14 mouse cellular contexts compared by ENCODE assay signal in genomic region chr11:4850404-4850803, GRCm38 (mm10). TPM values are rescaled to one million over a fixed set of nuclear protein-coding genes. Genes with fewer than 3 reads are reported as not detected.
A peak's percentile ranks its signal among the peaks of the same experiment; 100 is the strongest.
DNase-seq lines count a peak whose midpoint lies in the region; ATAC-seq and TF ChIP-seq lines count a peak whose summit lies in the region.
"Had no signal": no experiment of that assay in that cellular context is flagged by ENCODE, and none has a peak within 500 bp of the region (broad histone marks: within the 10 kb centered on the region; RNA-seq: fewer than 3 reads in every experiment).

No protein-coding gene starts in this region.

- no peak for ATAC-seq in kidney, embryonic 16.5 days (ENCODE audit: low FRiP score, low TSS enrichment)
- no peak for ATAC-seq in limb, embryonic 12.5 days (ENCODE audit: insufficient number of reproducible peaks, insufficient read depth, low FRiP score, low TSS enrichment, low read depth)

- no peak overlapping the region for H3K4me2 ChIP-seq in kidney, embryonic 16.5 days (replicated peaks; ENCODE audit: low read depth, low read length)
- 0 out of 2 replicates have a peak overlapping the region, but pooled peaks have one; percentile 50 for H3K4me2 ChIP-seq in CH12.LX (ENCODE audit: insufficient read depth, low read depth, poor library complexity, severe bottlenecking)
- peak overlapping the region; percentile 48; the same call in 1 of the 2 replicates for H3K4me2 ChIP-seq in limb, embryonic 12.5 days

- no peak for TF ChIP-seq EP300 in CH12.LX (IDR thresholded peaks at IDR 0.05; ENCODE audit: low read length)

- WGBS in kidney, embryonic 16.5 days = 90% methylated on average over 2 of the region's 2 CpGs
- WGBS in limb, embryonic 12.5 days = 92% methylated on average over 2 of the region's 2 CpGs

- no peak overlapping the region for H3K9ac ChIP-seq in kidney, embryonic 16.5 days (replicated peaks; ENCODE audit: low read length)
- no peak overlapping the region for H3K9ac ChIP-seq in CH12.LX (ENCODE audit: insufficient read depth, low read depth)
- H3K9ac ChIP-seq in limb, embryonic 12.5 days (replicated peaks) = no peak overlapping the region

- no peaks in the 10 kb centered on the region for H3K36me3 ChIP-seq in kidney, embryonic 16.5 days (ENCODE audit: insufficient read depth, low read length)
- H3K36me3 ChIP-seq in CH12.LX (replicated peaks in 1 of 2; ENCODE audit: control insufficient read depth in 1 of 2, insufficient read depth in 1 of 2, low read length in 1 of 2) = peaks cover 0 to 10% of the 10 kb centered on the region in 2 experiments
- H3K36me3 ChIP-seq in limb, embryonic 12.5 days = no peaks in the 10 kb centered on the region

- DNase-seq in gastrocnemius, adult 2 months = no peak
- DNase-seq in gastrocnemius, adult 18-20 months (ENCODE audit: low spot score) = no peak
- DNase-seq in kidney, postnatal 10 days = no peak
- DNase-seq in CH12.LX (ENCODE audit: extremely low read depth) = no peak
- no peak for DNase-seq in urinary bladder, adult 2 months (ENCODE audit: low spot score)
- DNase-seq in thymus, postnatal 36 days = no peak
- DNase-seq: cerebellum, adult 11 months; heart, postnatal 4 days; kidney, adult 18-20 months; right cerebral cortex, postnatal 25 days; thymus, adult 2 months had no signal

- no peak for TF ChIP-seq POLR2A in CH12.LX (IDR thresholded peaks at IDR 0.05; ENCODE audit: low read depth, low read length)

- H3K79me2 ChIP-seq in CH12.LX (replicated peaks; ENCODE audit: control insufficient read depth, extremely low read depth, insufficient read depth, poor library complexity, severe bottlenecking) = peaks cover 21% of the 10 kb centered on the region

- no peak for TF ChIP-seq CTCF in gastrocnemius, adult 2 months (IDR thresholded peaks at IDR 0.05)
- no peak for TF ChIP-seq CTCF in CH12.LX (conservative IDR thresholded peaks at IDR 0.05 in 1 of 2, IDR thresholded peaks at IDR 0.05 in 1 of 2; ENCODE audit: low read depth in 2 of 2, low read length in 2 of 2)

- H3K27me3 ChIP-seq in kidney, embryonic 16.5 days (ENCODE audit: insufficient read depth, low read length) = no peaks in the 10 kb centered on the region
- H3K27me3 ChIP-seq in CH12.LX (replicated peaks) = no peaks in the 10 kb centered on the region
- no peaks in the 10 kb centered on the region for H3K27me3 ChIP-seq in limb, embryonic 12.5 days

- intact Hi-C loops in gastrocnemius, adult 2 months (cut with DNase I) = no loop called here

- in situ Hi-C loops in CH12.LX (cut with MboI; ENCODE audit: low pct_ligation_motif_present, low pct_unique_long_range_greater_than_20kb, low sequenced_read_pairs) = no loop called here

- H3K27ac ChIP-seq in gastrocnemius, adult 2 months = peak overlapping the region; percentile 95
- no peak overlapping the region for H3K27ac ChIP-seq in kidney, embryonic 16.5 days (ENCODE audit: low read length)
- no peak overlapping the region for H3K27ac ChIP-seq in CH12.LX (ENCODE audit: insufficient read depth, low read depth)
- no peak overlapping the region for H3K27ac ChIP-seq in limb, embryonic 12.5 days
- H3K27ac ChIP-seq: left cerebral cortex, adult 2 months had no signal

- TF ChIP-seq RAD21 in CH12.LX (IDR thresholded peaks at IDR 0.05; ENCODE audit: low read depth, low read length) = no peak

- H3K4me1 ChIP-seq in kidney, embryonic 16.5 days (ENCODE audit: insufficient read depth, low read length) = peaks cover 15% of the 10 kb centered on the region; the same call in 1 of the 2 replicates
- peaks cover 2 to 25% of the 10 kb centered on the region in 2 experiments; a peak in 2 of 4 replicates for H3K4me1 ChIP-seq in CH12.LX (ENCODE audit: control insufficient read depth in 1 of 2, insufficient read depth in 2 of 2)
- peaks cover 16% of the 10 kb centered on the region for H3K4me1 ChIP-seq in limb, embryonic 12.5 days (replicated peaks)

- dilution Hi-C loops in CH12.LX (cut with MboI; ENCODE audit: extremely low pct_ligation_motif_present, extremely low pct_unique_long_range_greater_than_20kb, low sequenced_read_pairs) = no loop called here

- peak overlapping the region; percentile 84; the same call in 1 of the 2 replicates for H3K4me3 ChIP-seq in gastrocnemius, adult 2 months
- H3K4me3 ChIP-seq in kidney, embryonic 16.5 days (ENCODE audit: low read length) = 0 out of 2 replicates have a peak overlapping the region, but pooled peaks have one; percentile 83
- H3K4me3 ChIP-seq in CH12.LX (replicated peaks in 1 of 3; ENCODE audit: low read depth in 2 of 3, low read length in 2 of 3, poor library complexity in 1 of 3) = no peak overlapping the region
- no peak overlapping the region for H3K4me3 ChIP-seq in limb, embryonic 12.5 days (replicated peaks)

- no peaks in the 10 kb centered on the region for H3K9me3 ChIP-seq in kidney, embryonic 16.5 days (ENCODE audit: low read length)
- H3K9me3 ChIP-seq in CH12.LX (replicated peaks; ENCODE audit: low read length) = peaks cover 9% of the 10 kb centered on the region
- no peaks in the 10 kb centered on the region for H3K9me3 ChIP-seq in limb, embryonic 12.5 days

TF ChIP-seq in CH12.LX, 34 proteins besides CTCF, POLR2A, EP300 and RAD21:
- TF ChIP-seq E2F4 (IDR thresholded peaks at IDR 0.05; ENCODE audit: insufficient replicate concordance, low read depth, low read length) (no peak), JUN (IDR thresholded peaks at IDR 0.05; ENCODE audit: insufficient read depth, low read depth, low read length) (no peak), TBP (conservative IDR thresholded peaks at IDR 0.05; ENCODE audit: low read depth, low read length) (no peak), MXI1 (IDR thresholded peaks at IDR 0.05; ENCODE audit: low read depth, low read length) (no peak), TCF12 (IDR thresholded peaks at IDR 0.05; ENCODE audit: low read depth, low read length) (no peak), ZNF384 (IDR thresholded peaks at IDR 0.05; ENCODE audit: low read depth, low read length) (no peak), SMC3 (IDR thresholded peaks at IDR 0.05; ENCODE audit: low read depth, low read length) (no peak), PAX5 (IDR thresholded peaks at IDR 0.05; ENCODE audit: low read length) (no peak)

RNA-seq across cellular contexts. Expression of gene Nf2, which starts 1.1 kb away (rescaled TPM):
- total RNA-seq in gastrocnemius, adult 2 months (2021) = 10 to 100 TPM; 50.7 to 59.7 TPM
- total RNA-seq in gastrocnemius, adult 18-20 months (2021) = 10 to 100 TPM; 51.1 to 55.6 TPM
- polyA plus RNA-seq in kidney, embryonic 16.5 days (2015; fragmentation: Nextera tagmentation; extraction: Ambion mirVana) = 53.0 and 53.8 TPM in 2 replicates
- total RNA-seq in CH12.LX (2012; rRNA removed) = 45.2 and 53.6 TPM in 2 replicates
- total RNA-seq in CH12.LX (2014; rRNA removed) = 50.7 and 54.7 TPM in 2 replicates
- 103 and 108 TPM in 2 replicates for polyA plus RNA-seq in CH12.LX (2012; ENCODE audit: insufficient read length, low read depth)
- polyA plus RNA-seq in limb, embryonic 12.5 days (2016; fragmentation: Nextera tagmentation; extraction: Ambion mirVana) = 59.8 and 68.0 TPM in 2 replicates
- 46.5 and 50.9 TPM in 2 replicates for polyA plus RNA-seq in urinary bladder, adult 2 months (2012; rRNA removed)

RNA-seq across cellular contexts. Expression of gene Nipsnap1, which starts 23.3 kb away (rescaled TPM):
- under 1 TPM; 0.20 to 0.31 TPM for total RNA-seq in gastrocnemius, adult 2 months (2021)
- total RNA-seq in gastrocnemius, adult 18-20 months (2021) = under 1 TPM; 0.57 to 1.00 TPM
- 92.2 and 92.6 TPM in 2 replicates for polyA plus RNA-seq in kidney, embryonic 16.5 days (2015; fragmentation: Nextera tagmentation; extraction: Ambion mirVana)
- total RNA-seq in CH12.LX (2012; rRNA removed) = 50.7 and 53.5 TPM in 2 replicates
- total RNA-seq in CH12.LX (2014; rRNA removed) = 77.6 and 79.3 TPM in 2 replicates
- polyA plus RNA-seq in CH12.LX (2012; ENCODE audit: insufficient read length, low read depth) = 94.0 and 97.9 TPM in 2 replicates
- 85.8 and 87.1 TPM in 2 replicates for polyA plus RNA-seq in limb, embryonic 12.5 days (2016; fragmentation: Nextera tagmentation; extraction: Ambion mirVana)
- polyA plus RNA-seq in urinary bladder, adult 2 months (2012; rRNA removed) = 20.6 and 21.4 TPM in 2 replicates

RNA-seq across cellular contexts. Expression of gene Thoc5, which starts 44.7 kb away (rescaled TPM):
- 10 to 100 TPM; 15.5 to 16.7 TPM for total RNA-seq in gastrocnemius, adult 2 months (2021)
- total RNA-seq in gastrocnemius, adult 18-20 months (2021) = 10 to 100 TPM; 14.8 to 15.6 TPM
- 39.0 and 39.5 TPM in 2 replicates for polyA plus RNA-seq in kidney, embryonic 16.5 days (2015; fragmentation: Nextera tagmentation; extraction: Ambion mirVana)
- total RNA-seq in CH12.LX (2012; rRNA removed) (62.7 and 81.5 TPM in 2 replicates), CH12.LX (2014; rRNA removed) (35.2 and 37.7 TPM in 2 replicates)
- 83.8 and 86.0 TPM in 2 replicates for polyA plus RNA-seq in CH12.LX (2012; ENCODE audit: insufficient read length, low read depth)
- 40.3 and 44.3 TPM in 2 replicates for polyA plus RNA-seq in limb, embryonic 12.5 days (2016; fragmentation: Nextera tagmentation; extraction: Ambion mirVana)
- 34.2 and 35.6 TPM in 2 replicates for polyA plus RNA-seq in urinary bladder, adult 2 months (2012; rRNA removed)

Comparison
In these comparisons a context has a peak if more than half of its experiments do, and no peak if none do; other contexts are left out.
1. H3K4me3 ChIP-seq: peak in gastrocnemius, adult 2 months (single experiment) and kidney, embryonic 16.5 days (single experiment); none in CH12.LX (0 of 3) and limb, embryonic 12.5 days (single experiment).